Mouse (Mus musculus) olfactory bulb, adult 2 months (tissue): Measurements from ENCODE around the gene Klf13.

ENCODE experiments used
- CTCF ChIP-seq: fragments of 200-500 bp; IDR thresholded peaks from 2 replicates; pipeline ENCODE4 v1.5.1; 2012; ENCODE audit warnings: low read depth, mild to moderate bottlenecking, low read length, moderate library complexity; ENCODE audit not compliant: insufficient read depth
- POLR2A ChIP-seq: fragments of 200-500 bp; IDR thresholded peaks from 2 replicates; pipeline ENCODE4 v1.6.1; 2012; ENCODE audit warnings: mild to moderate bottlenecking, low read depth, low read length, moderate library complexity; ENCODE audit not compliant: insufficient read depth

- TF ChIP-seq CTCF = no peak
- no peak for TF ChIP-seq POLR2A
These were observed 2.3 kb downstream of the Klf13 start for GRCm38 (mm10) chr7:63936188-63936985.
